Mouse (Mus musculus) MEL-GATA-1-ER (cell line): Measurements from ENCODE around the gene Thrap3.

ENCODE experiments used
- DNase-seq: peaks from one replicate; pipeline ENCODE4 v3.0.0-alpha.2; 2012; ENCODE audit warnings: low read depth; ENCODE audit errors: extremely low read depth

Thrap3 gene

DNA sequence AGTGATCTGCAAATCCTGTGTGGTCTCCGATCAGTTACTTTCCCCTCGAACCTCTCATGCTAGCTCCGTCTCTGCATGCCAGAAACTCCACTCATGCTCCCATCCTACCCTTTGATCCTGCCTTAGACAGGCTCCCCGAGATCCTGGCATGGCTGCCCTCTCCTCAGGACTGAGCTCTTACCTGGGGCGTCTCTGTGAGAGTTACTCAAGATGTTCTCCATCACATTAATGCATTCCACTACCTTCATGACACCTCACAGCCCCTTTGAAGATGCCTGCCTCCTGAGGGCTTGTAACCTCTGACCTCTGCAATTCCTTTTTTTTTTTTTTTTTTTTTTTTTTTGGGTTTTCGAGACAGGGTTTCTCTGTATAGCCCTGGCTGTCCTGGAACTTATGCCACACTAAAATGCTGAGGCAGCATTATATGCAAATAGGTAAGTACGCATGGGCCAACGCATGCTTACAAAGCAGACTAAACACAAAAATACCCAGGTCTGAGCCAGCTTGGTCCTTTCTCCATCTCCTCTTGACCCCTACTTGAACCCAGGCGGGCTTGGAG lies 55.5 kb downstream of the Thrap3 start:
- DNase-seq: no peak

- no peak for DNase-seq
Measured at GRCm38 (mm10) chr4:126145396-126145795, 57.2 kb downstream of the Thrap3 start.

GRCm38 (mm10) chr4:126141021-126141420 lies 61.5 kb downstream of the Thrap3 start:
- DNase-seq: no peak

- no peak for DNase-seq
Measured at GRCm38 (mm10) chr4:126137773-126138172, 64.8 kb downstream of the Thrap3 start.

- DNase-seq: no peak
Measured at GRCm38 (mm10) chr4:126134639-126135038, 67.9 kb downstream of the Thrap3 start.

GRCm38 (mm10) chr4:126134236-126134635 lies 68.3 kb downstream of the Thrap3 start:
- DNase-seq: no peak

DNA sequence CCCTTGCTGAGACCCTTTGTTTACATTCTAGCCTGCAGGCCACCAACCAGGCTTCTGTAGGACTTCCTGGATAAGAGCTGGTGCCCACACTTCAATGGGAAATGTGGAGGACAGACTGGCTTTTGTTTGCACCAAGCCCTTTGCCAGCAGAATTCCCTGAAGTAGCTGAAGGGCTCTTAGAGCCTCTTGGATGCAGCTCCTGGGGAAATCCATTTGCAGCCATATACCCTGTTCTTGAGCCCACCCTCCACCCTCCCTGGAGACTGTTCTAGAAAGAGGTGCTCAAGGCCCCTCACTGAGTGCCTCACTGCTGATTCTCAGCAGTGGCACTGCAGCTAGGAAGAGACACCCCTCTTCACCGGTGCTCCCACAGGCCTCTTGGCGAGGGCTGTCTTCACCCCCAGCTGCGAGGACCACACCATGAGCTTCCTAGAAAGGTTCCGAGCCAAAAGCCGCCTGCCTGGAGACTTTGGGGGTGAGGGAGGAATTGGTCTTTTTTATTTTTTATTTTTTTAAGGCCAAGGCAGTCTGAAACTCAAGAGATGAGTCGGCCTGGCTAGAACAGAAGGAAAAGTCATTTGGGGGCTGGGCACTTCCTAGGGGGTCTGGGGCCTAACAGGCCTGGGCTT lies 69.8 kb downstream of the Thrap3 start:
- no peak for DNase-seq

GRCm38 (mm10) chr4:126131290-126132121 lies 71.1 kb downstream of the Thrap3 start:
- DNase-seq: no peak

DNA sequence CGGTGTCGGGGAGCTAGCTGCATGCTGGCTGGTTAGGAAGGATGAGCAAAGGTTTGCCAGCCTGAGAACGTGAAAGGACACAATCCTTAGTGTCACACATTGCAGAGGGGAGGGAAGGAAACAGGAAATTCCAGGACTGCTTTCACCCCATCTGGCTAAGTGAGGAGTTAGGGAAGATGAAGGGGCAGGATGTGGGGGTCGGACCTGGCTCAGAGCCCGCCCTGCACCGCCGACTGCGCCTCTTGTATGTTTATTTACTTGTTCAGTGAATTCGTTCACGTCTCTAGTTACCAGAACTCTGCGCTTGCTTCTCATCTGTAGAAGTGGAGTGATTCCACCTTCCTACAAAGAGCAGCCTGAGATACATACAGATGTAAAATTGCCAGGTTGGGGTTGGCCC lies 72.1 kb downstream of the Thrap3 start:
- no peak for DNase-seq

DNA sequence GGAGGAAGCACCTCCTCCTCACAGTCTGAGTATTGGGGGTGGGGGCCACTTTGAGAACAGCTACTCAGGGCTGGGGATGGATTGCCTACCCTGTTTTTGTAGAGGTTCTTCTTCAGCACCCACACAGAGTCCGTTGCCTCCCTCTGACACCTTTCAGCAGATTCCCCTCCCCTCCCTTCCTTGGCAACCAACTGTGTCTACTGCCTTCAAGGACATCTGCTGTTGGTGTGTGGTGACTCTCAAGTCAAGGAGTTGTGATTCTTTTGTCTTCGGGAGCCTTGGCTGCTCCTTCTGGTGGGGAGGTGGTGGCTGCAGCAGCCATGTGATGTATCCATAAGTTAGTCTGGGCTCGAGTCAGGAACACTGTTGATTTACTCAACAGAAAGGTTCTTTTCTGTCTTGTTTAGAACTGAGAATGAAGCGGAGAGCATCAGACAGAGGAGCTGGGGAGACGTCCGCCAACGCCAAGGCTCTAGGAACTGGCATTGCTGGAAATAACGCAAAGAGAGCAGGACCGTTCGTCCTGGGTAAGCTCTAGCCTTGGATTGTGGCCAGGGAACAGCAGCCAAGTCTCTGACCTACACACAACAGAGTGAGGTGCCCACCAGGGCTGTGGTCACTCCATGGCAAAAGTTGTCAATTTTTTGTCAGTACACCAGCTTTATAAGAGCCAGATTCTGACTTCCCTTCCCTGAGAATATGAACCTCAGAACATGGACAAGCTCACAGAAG lies 79.1 kb downstream of the Thrap3 start:
- DNase-seq: no peak

DNA sequence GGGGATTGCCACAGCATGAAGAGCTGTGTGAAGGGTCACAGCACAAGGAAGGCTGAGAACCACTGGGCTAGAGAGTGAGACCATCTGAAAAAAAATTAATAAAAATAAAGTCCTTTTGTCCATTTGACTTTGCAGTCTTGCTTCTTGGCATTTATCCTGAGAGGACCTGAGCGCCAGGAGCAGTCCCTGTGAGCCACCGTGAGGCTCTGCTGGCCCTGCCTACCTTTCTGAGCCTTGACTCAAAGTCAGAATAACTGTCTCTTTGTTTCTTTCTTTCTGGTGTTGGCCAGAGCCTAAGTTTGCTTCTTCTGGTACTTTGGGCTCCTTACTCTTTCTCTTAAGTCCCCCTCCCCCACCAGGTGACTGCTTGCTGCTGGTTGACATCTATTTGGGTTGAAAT lies 82.1 kb downstream of the Thrap3 start:
- DNase-seq: no peak

GRCm38 (mm10) chr4:126120052-126120451 lies 82.5 kb downstream of the Thrap3 start:
- no peak for DNase-seq

DNA sequence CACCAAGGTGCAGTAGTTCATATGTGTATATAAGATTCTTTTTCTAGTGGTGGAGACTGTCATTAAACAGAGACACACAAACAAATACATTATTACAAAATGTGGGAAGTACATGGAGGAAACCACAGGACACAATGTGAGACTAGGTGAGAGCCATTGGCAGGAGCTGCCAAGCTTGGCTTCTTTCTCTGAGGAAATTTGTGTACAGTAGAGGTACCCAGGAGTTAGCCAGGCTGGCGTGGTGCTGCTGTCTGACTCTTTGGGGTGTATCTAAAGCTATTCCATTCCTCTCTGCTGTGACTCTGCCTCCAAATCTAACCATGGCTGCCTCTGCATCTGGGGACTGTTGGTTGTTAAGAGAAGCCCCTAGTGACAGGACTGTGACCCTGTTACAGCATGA lies 83.5 kb downstream of the Thrap3 start:
- DNase-seq: no peak

DNA sequence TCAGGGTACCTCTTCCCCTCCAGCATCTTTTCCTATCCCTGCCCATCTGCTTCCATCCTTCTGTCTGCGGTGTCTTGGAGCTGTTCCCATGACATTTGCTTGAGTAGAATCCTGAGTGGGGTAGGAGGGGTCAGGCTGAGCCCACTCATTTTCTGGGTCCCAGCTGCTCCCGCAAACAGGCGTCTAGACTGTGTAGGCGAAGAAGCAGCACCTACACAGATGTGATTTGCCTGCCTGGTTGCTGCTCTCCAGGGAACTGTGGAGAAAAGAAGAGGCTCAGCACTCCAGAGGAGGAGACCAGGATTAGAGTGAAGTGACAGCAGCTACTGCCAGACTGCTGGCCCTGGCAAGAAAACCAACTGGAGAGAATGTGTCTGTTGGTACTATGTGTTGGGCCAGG lies 83.9 kb downstream of the Thrap3 start:
- no peak for DNase-seq

- DNase-seq: no peak
Measured at GRCm38 (mm10) chr4:126117116-126117515, 85.4 kb downstream of the Thrap3 start.

DNA sequence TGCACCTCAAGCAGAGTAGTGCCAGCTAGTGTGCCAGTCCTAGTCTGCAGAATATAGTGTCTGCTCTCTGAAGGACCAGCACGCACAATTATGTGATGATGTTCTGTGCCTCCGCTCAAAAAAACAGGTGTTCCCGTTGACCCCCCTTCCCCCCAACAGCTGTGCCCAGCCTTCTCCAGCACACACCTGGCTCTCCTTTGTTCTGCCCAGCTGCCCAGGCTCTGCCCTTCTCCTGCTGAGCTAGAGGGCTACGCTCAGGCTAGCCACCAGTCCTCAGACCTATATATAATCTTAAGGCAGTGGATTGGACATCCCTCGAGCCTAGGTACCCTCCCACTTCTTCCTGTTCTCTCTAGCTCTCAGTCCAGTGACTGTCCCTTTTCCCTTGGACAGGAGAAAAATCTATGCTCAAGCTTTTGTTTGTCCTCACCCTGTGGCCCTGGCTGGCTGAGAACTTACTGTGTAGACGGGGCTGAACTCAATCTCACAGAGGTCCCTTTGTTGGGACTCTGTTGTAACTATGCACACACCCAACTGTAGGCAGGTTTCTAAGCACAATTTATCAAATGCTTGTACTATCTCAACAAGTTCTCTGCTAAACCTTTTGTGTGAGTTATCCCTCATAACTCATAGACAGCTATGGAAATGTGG lies 86.6 kb downstream of the Thrap3 start:
- DNase-seq: no peak

GRCm38 (mm10) chr4:126115411-126115810 lies 87.1 kb downstream of the Thrap3 start:
- no peak for DNase-seq
